Mouse (Mus musculus) MEL (cell line): Measurements from ENCODE around the gene Cry2. TPM values are rescaled to one million over a fixed set of nuclear protein-coding genes. Genes with fewer than 3 reads are reported as not detected.

ENCODE experiments used
- DNase-seq: peaks from one replicate; pipeline ENCODE4 v3.0.0; 2011; ENCODE audit warnings: low read depth, low spot score
- H3K27ac ChIP-seq: 2 replicates; pipeline ENCODE4 v1.5.1; 2012; ENCODE audit warnings: low read depth, mild to moderate bottlenecking, control low read depth, low read length, moderate library complexity; ENCODE audit not compliant: control insufficient read depth
- H3K27me3 ChIP-seq, 2 experiments: fragments of 150-350 bp in 1 of 2; sonication (generic) in 1 of 2; 2 replicates each; pipeline ENCODE4 v1.6.1; 2012; ENCODE audit warnings: low read length in 2 of 2, mild to moderate bottlenecking in 2 of 2, improper control_type of control experiment in 1 of 2, moderate library complexity in 1 of 2; ENCODE audit not compliant: insufficient read depth in 2 of 2, control insufficient read depth in 1 of 2
- H3K36me3 ChIP-seq, 2 experiments: 2 replicates each; pipeline ENCODE4 v1.6.1; 2012 to 2014; ENCODE audit warnings: low read length in 2 of 2, improper control_type of control experiment in 1 of 2, inconsistent platforms in 1 of 2, mild to moderate bottlenecking in 1 of 2; ENCODE audit not compliant: insufficient read depth in 2 of 2, control insufficient read depth in 1 of 2
- H3K4me1 ChIP-seq, 2 experiments: fragments of 150-350 bp in 1 of 2; sonication (generic) in 1 of 2; 2 replicates each; pipeline ENCODE4 v1.6.1; 2012; ENCODE audit warnings: low read length in 2 of 2, improper control_type of control experiment in 1 of 2, mild to moderate bottlenecking in 1 of 2; ENCODE audit not compliant: insufficient read depth in 2 of 2, control insufficient read depth in 1 of 2
- H3K4me3 ChIP-seq, 2 experiments: fragments of 150-350 bp in 1 of 2; sonication (generic) in 1 of 2; 2 replicates each; pipeline ENCODE4 v1.5.1; 2012; ENCODE audit warnings: low read depth in 2 of 2, low read length in 2 of 2, mild to moderate bottlenecking in 2 of 2, moderate library complexity in 2 of 2, control low read depth in 1 of 2, improper control_type of control experiment in 1 of 2; ENCODE audit not compliant: control insufficient read depth in 1 of 2, insufficient read depth in 1 of 2
- H3K79me2 ChIP-seq: 2 replicates; pipeline ENCODE4 v1.6.1; 2012; ENCODE audit warnings: mild to moderate bottlenecking, low read length, moderate library complexity; ENCODE audit not compliant: control insufficient read depth, poor library complexity, insufficient read depth
- H3K9ac ChIP-seq: 2 replicates; pipeline ENCODE4 v1.6.1; 2012; ENCODE audit warnings: low read depth, mild to moderate bottlenecking, control low read depth, low read length, moderate library complexity; ENCODE audit not compliant: control insufficient read depth, poor library complexity, severe bottlenecking
- H3K9me3 ChIP-seq: fragments of 150-350 bp; sonication (generic); replicated peaks from 2 replicates; pipeline ENCODE4 v1.6.1; 2012; ENCODE audit warnings: mild to moderate bottlenecking, low read length, improper control_type of control experiment, moderate library complexity; ENCODE audit not compliant: insufficient read depth
- BHLHE40 ChIP-seq: IDR thresholded peaks from 2 replicates; pipeline ENCODE4 v1.6.1; 2012; ENCODE audit warnings: low read depth, mild to moderate bottlenecking, inconsistent platforms, low read length, improper control_type of control experiment, borderline replicate concordance
- CHD2 ChIP-seq: IDR thresholded peaks from 2 replicates; pipeline ENCODE4 v1.6.1; 2011; ENCODE audit warnings: low read length, improper control_type of control experiment
- ELF1 ChIP-seq: IDR thresholded peaks from 2 replicates; pipeline ENCODE4 v1.6.1; 2014; ENCODE audit warnings: low read depth, mild to moderate bottlenecking, inconsistent platforms, low read length, improper control_type of control experiment, moderate library complexity
- EP300 ChIP-seq, 2 experiments: IDR thresholded peaks; 2 replicates each; pipeline ENCODE4 v1.6.1; 2011; ENCODE audit warnings: improper control_type of control experiment in 2 of 2, low read length in 2 of 2, low read depth in 1 of 2, mild to moderate bottlenecking in 1 of 2
- ETS1 ChIP-seq: IDR thresholded peaks from 2 replicates; pipeline ENCODE4 v1.6.1; 2012; ENCODE audit warnings: low read depth, mild to moderate bottlenecking, inconsistent platforms, low read length, improper control_type of control experiment, moderate library complexity
- GABPA ChIP-seq: IDR thresholded peaks from 2 replicates; pipeline ENCODE4 v1.6.1; 2012; ENCODE audit warnings: low read depth, mild to moderate bottlenecking, inconsistent platforms, low read length, improper control_type of control experiment, moderate library complexity
- JUND ChIP-seq: IDR thresholded peaks from 2 replicates; pipeline ENCODE4 v1.6.1; 2011; ENCODE audit warnings: low read depth, mild to moderate bottlenecking, improper control_type of control experiment, low read length
- MAX ChIP-seq: IDR thresholded peaks from 2 replicates; pipeline ENCODE4 v1.6.1; 2011; ENCODE audit warnings: low read length, improper control_type of control experiment
- MAZ ChIP-seq: IDR thresholded peaks from 2 replicates; pipeline ENCODE4 v1.6.1; 2012; ENCODE audit warnings: low read depth, mild to moderate bottlenecking, inconsistent platforms, low read length, improper control_type of control experiment
- MEF2A ChIP-seq: IDR thresholded peaks from 2 replicates; pipeline ENCODE4 v1.6.1; 2014; ENCODE audit warnings: low read depth, mild to moderate bottlenecking, inconsistent platforms, low read length, improper control_type of control experiment; ENCODE audit not compliant: poor library complexity, insufficient replicate concordance, severe bottlenecking; ENCODE audit errors: extremely low read depth
- MYB ChIP-seq: IDR thresholded peaks from 2 replicates; pipeline ENCODE4 v1.6.1; 2011; ENCODE audit warnings: mild to moderate bottlenecking, low read depth, low read length, improper control_type of control experiment
- MYC ChIP-seq: IDR thresholded peaks from 2 replicates; pipeline ENCODE4 v1.6.1; 2011; ENCODE audit warnings: low read depth, mild to moderate bottlenecking, low read length, improper control_type of control experiment, moderate library complexity
- NELFE ChIP-seq: IDR thresholded peaks from 2 replicates; pipeline ENCODE4 v1.6.1; 2011; ENCODE audit warnings: low read depth, low read length, improper control_type of control experiment
- POLR2A ChIP-seq, 2 experiments: IDR thresholded peaks; 2 replicates each; pipeline ENCODE4 v1.6.1; 2011 to 2012; ENCODE audit warnings: low read length in 2 of 2, mild to moderate bottlenecking in 2 of 2, control low read depth in 1 of 2, improper control_type of control experiment in 1 of 2, low read depth in 1 of 2, moderate library complexity in 1 of 2; ENCODE audit not compliant: control insufficient read depth in 1 of 2, insufficient read depth in 1 of 2, poor library complexity in 1 of 2
- RAD21 ChIP-seq: IDR thresholded peaks from 2 replicates; pipeline ENCODE4 v1.6.1; 2011; ENCODE audit warnings: mild to moderate bottlenecking, low read depth, low read length, improper control_type of control experiment
- TCF12 ChIP-seq: IDR thresholded peaks from 2 replicates; pipeline ENCODE4 v1.6.1; 2014; ENCODE audit warnings: low read depth, mild to moderate bottlenecking, inconsistent platforms, low read length, improper control_type of control experiment, moderate library complexity
- USF1 ChIP-seq: IDR thresholded peaks from 2 replicates; pipeline ENCODE4 v1.6.1; 2014; ENCODE audit warnings: low read depth, mild to moderate bottlenecking, inconsistent platforms, low read length, improper control_type of control experiment, moderate library complexity
- polyA plus RNA-seq, 2 experiments: library from polyadenylated mRNA; stranded (reverse) in 1 of 2; unstranded in 1 of 2; fragments of >175 nt in 1 of 2; fragments of >200 nt in 1 of 2; gene quantifications; 2 replicates each; pipeline versions ENCODE4 v1.2.1 to v1.2.4; 2012; ENCODE audit warnings: low replicate concordance in 2 of 2, low read depth in 1 of 2; ENCODE audit not compliant: insufficient read length in 2 of 2, insufficient read depth in 1 of 2, missing spikeins in 1 of 2
- total RNA-seq: library from RNA; depleted of rRNA; stranded (reverse); fragments of 300-350 nt; gene quantifications from 2 replicates; pipeline ENCODE4 v1.2.3, GENCODE M21; 2012

Gene Cry2
- total and polyA plus RNA-seq, 3 experiments = 13.3 to 36.2 TPM; not detected in 1

DNA sequence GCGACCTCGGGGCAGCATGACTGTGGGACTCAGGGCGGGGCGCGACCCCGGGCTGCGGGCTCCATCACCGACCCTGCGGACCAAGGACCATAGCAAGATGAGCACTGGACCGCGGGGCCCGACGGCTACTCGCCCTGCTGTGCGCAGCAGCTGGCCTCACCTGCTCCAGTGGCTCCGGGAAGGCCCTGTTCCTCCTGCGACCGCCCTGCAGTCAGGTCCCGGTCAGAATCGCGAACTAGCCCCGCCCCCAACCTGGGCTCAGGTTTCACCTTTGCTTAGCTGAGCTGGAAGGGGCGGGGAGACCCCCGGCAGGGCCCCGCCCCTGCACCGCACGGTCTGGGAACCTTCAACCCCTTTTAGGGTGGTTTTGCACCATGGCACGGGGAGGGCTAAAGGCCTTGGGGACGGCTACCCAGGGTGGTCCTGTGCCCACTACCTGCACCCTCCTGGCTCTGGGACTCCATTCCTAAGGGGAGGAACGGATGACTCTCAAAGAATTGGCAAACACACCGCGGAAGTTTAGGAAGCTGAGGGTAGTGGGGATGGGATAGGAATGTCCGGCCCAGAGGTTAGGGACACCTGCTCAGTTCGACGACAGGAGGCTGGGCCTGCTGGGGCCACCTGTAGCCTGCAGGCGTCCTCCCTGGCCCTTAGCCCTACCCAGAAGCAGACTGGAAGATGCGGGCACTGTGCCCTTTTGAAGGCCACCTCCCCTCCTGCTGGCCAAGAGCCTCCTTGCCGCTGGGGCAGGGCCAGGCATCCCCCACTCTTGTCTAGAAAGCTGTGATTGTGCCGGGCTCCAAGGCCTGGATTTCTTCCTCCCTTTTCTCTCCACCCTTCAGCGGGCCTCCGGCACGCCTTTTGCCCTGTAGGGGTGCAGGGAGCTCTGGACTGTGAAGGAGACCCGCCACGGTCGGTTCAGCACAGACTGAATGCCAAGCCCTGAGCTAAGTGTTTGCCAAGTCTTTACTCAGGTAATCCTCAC, 62.7 kb downstream of the Cry2 start:
- no peaks in the 10 kb centered on the region for H3K27me3 ChIP-seq

DNA sequence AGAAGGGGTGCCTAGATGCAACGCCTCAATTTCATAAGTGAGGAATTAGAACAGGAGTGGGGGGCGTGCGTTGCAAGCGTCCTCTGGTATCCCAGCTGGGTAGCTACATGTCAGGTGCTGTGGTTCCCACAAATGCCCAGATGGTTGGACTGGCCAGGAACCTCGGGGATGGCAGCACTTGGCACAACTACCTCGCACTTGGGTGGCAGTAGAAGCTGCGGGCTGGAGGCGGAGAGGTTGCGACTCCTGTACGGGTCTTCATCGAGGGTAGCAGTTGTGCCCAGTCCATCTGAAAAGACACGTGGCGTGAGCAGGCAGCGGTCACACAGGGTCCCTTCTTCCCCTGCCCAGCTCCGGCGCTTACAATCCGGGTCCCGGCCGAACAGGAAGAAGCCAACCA, 63.5 kb downstream of the Cry2 start:
- no peak for TF ChIP-seq JUND
- no peak for TF ChIP-seq MYC
- no peak for TF ChIP-seq ETS1
- no peak for TF ChIP-seq EP300 (IDR thresholded peaks at IDR 0.05; ENCODE audit: low read depth in 1 of 2, low read length in 2 of 2)
- TF ChIP-seq MAZ = no peak
- H3K27me3 ChIP-seq = no peaks in the 10 kb centered on the region
- peaks cover 0 to 3% of the 10 kb centered on the region in 2 experiments; a peak in 1 of 4 replicates for H3K4me1 ChIP-seq
- no peak overlapping the region for H3K27ac ChIP-seq
- H3K9ac ChIP-seq = no peak overlapping the region
- H3K9me3 ChIP-seq = no peaks in the 10 kb centered on the region
- no peak for DNase-seq
- H3K36me3 ChIP-seq = no peaks in the 10 kb centered on the region
- peaks cover under 1% of the 10 kb centered on the region; the same call in 1 of the 2 replicates for H3K79me2 ChIP-seq
- H3K4me3 ChIP-seq = no peak overlapping the region

More for the DNA sequence above, 62.7 kb downstream of the Cry2 start:
- no peak for DNase-seq
- Histone ChIP-seq H3K79me2 (peaks cover 5% of the 10 kb centered on the region), H3K9me3 (no peaks in the 10 kb centered on the region), H3K27ac (no peak overlapping the region), H3K36me3 (no peaks in the 10 kb centered on the region), H3K4me3 (no peak overlapping the region), H3K4me1 (peaks cover 0 to 7% of the 10 kb centered on the region in 2 experiments; a peak in 2 of 4 replicates), H3K9ac (no peak overlapping the region)
- TF ChIP-seq USF1 (no peak), MAX (no peak), ELF1 (no peak)

DNA sequence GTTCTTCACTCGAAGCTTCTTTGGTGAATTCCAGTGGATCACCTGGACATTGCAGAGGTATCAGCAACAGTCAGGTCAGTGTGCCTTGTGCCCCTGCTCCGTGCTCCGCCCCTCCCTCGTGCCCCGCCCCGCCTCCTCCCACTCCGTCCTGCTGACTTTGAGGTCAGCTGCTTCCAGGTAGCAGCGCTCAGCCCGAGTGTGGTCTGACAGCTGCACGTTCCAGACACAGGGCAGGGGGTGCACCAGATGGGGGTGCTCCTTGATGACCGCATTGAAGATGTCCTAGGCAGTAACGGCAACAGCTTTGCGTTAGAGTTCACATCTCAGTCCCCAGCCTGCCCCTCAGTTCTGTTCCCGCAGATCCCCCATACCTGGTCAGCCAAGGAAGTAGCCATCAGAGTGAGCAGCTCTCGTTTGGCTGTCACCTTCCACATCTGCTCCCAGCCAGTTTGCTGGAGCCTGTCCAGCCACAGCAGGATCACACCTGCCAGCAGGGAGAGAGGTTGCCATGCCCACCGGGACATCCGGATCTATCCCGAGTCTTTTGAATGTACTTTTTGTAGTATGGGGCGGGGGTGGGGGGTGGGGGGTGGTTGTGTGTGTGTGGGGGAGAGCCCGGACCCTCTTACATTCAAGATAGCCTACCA, 66.3 kb downstream of the Cry2 start:
- Histone ChIP-seq H3K9me3 (no peaks in the 10 kb centered on the region), H3K27me3 (no peaks in the 10 kb centered on the region)
- no peak for TF ChIP-seq NELFE
- no peak for TF ChIP-seq GABPA
- TF ChIP-seq BHLHE40 = no peak
- no peak for TF ChIP-seq TCF12
- no peak for TF ChIP-seq POLR2A (IDR thresholded peaks at IDR 0.05; ENCODE audit: control insufficient read depth in 1 of 2, insufficient read depth in 1 of 2, low read depth in 1 of 2, low read length in 2 of 2, poor library complexity in 1 of 2)
- TF ChIP-seq MEF2A = no peak
- no peak for TF ChIP-seq MYB
- TF ChIP-seq JUND = no peak
- TF ChIP-seq RAD21 = no peak
- TF ChIP-seq MYC = no peak
- no peak for TF ChIP-seq USF1
- no peak for TF ChIP-seq CHD2
- TF ChIP-seq, all 39 proteins: peak for 0
- DNase-seq = no peak
- Histone ChIP-seq H3K79me2 (no peaks in the 10 kb centered on the region), H3K9ac (no peak overlapping the region), H3K4me1 (no peaks in the 10 kb centered on the region), H3K27ac (no peak overlapping the region), H3K4me3 (no peak overlapping the region), H3K36me3 (no peaks in the 10 kb centered on the region)
